Mouse (Mus musculus) midbrain, embryonic 14.5 days (tissue): ENCODE results near the gene Lrg1. TPM values are rescaled to one million over a fixed set of nuclear protein-coding genes. Genes with fewer than 3 reads are reported as not detected.
"Not testable (repeated sequence)": the region's sequence is repeated elsewhere in the genome, so short reads cannot be mapped to it uniquely, and the experiment has no call there.

ENCODE experiments used
- ATAC-seq: fragments of 200-750 bp; cut with Nextera tagmentation; 2 replicates; pipeline ENCODE4 v1.8.0; 2017; ENCODE audit warnings: moderate number of reproducible peaks, moderate library complexity; ENCODE audit not compliant: low FRiP score, low TSS enrichment
- DNase-seq: peaks from one replicate; pipeline ENCODE4 v3.0.0-alpha.2; 2015
- H3K27ac ChIP-seq: fragments of 300-500 bp; sonication (generic); replicated peaks from 2 replicates; pipeline ENCODE4 v1.5.1; 2014; ENCODE audit warnings: mild to moderate bottlenecking, low read depth, low read length, moderate library complexity
- H3K27me3 ChIP-seq: fragments of 300-500 bp; sonication (generic); 2 replicates; pipeline ENCODE4 v1.6.1; 2014; ENCODE audit warnings: low read length, control low read depth, mixed read lengths; ENCODE audit not compliant: control insufficient read depth, insufficient read depth
- H3K36me3 ChIP-seq: fragments of 300-500 bp; sonication (generic); 2 replicates; pipeline ENCODE4 v1.6.1; 2014; ENCODE audit warnings: low read length, control low read depth; ENCODE audit not compliant: control insufficient read depth, insufficient read depth
- H3K4me1 ChIP-seq: fragments of 300-500 bp; sonication (generic); 2 replicates; pipeline ENCODE4 v1.6.1; 2014; ENCODE audit warnings: mild to moderate bottlenecking, antibody characterized with exemption, low read length, control low read depth; ENCODE audit not compliant: control insufficient read depth, insufficient read depth
- H3K4me2 ChIP-seq: fragments of 300-500 bp; sonication (generic); 2 replicates; pipeline ENCODE4 v1.6.1; 2014; ENCODE audit warnings: mild to moderate bottlenecking, low read length, moderate library complexity
- H3K4me3 ChIP-seq: fragments of 300-500 bp; sonication (generic); replicated peaks from 2 replicates; pipeline ENCODE4 v1.5.1; 2014; ENCODE audit warnings: low read depth, low read length
- H3K9ac ChIP-seq: fragments of 300-500 bp; sonication (generic); replicated peaks from 2 replicates; pipeline ENCODE4 v1.6.1; 2014; ENCODE audit warnings: mild to moderate bottlenecking, low read length, moderate library complexity
- H3K9me3 ChIP-seq: fragments of 300-500 bp; sonication (generic); 2 replicates; pipeline ENCODE4 v1.6.1; 2016; ENCODE audit warnings: low read length, control low read depth, mixed read lengths; ENCODE audit not compliant: control insufficient read depth
- WGBS: fragments of 180-500 bp; shearing (Covaris S2); extraction: QIAGEN DNeasy Blood & Tissue Kit; methylation state at CpG from one replicate; pipeline ENCODE4 v1.1.7; 2014; 5-methylcytosine and 5-hydroxymethylcytosine counted together
- polyA plus RNA-seq: library from polyadenylated mRNA; unstranded; fragments of >200 nt; fragmentation: Nextera tagmentation; extraction: Ambion mirVana; gene quantifications from 2 replicates; pipeline ENCODE4 v1.2.1, GENCODE M21; 2014

The Lrg1 gene
- polyA plus RNA-seq, 1 experiment from 2014 or later, result 0.34 TPM

- WGBS, result 83% methylated on average over 6 of the region's 6 CpGs
These were observed 13.3 kb downstream of the Lrg1 start for GRCm38 (mm10) chr17:56108334-56109044.

GRCm38 (mm10) chr17:56107736-56108135, 14.1 kb downstream of the Lrg1 start:
- ATAC-seq, result no peak
- WGBS, result 81% methylated on average over 2 of the region's 2 CpGs

More at GRCm38 (mm10) chr17:56108334-56109044, 13.3 kb downstream of the Lrg1 start:
- no peak overlapping the region for H3K4me2 ChIP-seq
- H3K9me3 ChIP-seq, result no peaks in the 10 kb centered on the region
- no peak overlapping the region for H3K27ac ChIP-seq
- no peak overlapping the region for H3K9ac ChIP-seq
- no peaks in the 10 kb centered on the region for H3K27me3 ChIP-seq
- DNase-seq (no peak), ATAC-seq (no peak)
- peaks cover 6% of the 10 kb centered on the region for H3K36me3 ChIP-seq
- no peaks in the 10 kb centered on the region for H3K4me1 ChIP-seq
- H3K4me3 ChIP-seq, result no peak overlapping the region

GRCm38 (mm10) chr17:56106981-56107380, 14.8 kb downstream of the Lrg1 start:
- Histone ChIP-seq H3K27me3 (no peaks in the 10 kb centered on the region), H3K27ac (no peak overlapping the region), H3K36me3 (peaks cover 21% of the 10 kb centered on the region), H3K4me1 (no peaks in the 10 kb centered on the region), H3K9me3 (no peaks in the 10 kb centered on the region), H3K9ac (no peak overlapping the region), H3K4me3 (no peak overlapping the region), H3K4me2 (no peak overlapping the region)
- WGBS, result 84% methylated on average over 4 of the region's 4 CpGs
- no peak for ATAC-seq
- no peak for DNase-seq

More at GRCm38 (mm10) chr17:56107736-56108135, 14.1 kb downstream of the Lrg1 start:
- DNase-seq, result no peak
- Histone ChIP-seq H3K4me3 (no peak overlapping the region), H3K27me3 (no peaks in the 10 kb centered on the region), H3K36me3 (peaks cover 14% of the 10 kb centered on the region), H3K4me1 (no peaks in the 10 kb centered on the region), H3K27ac (no peak overlapping the region), H3K9me3 (no peaks in the 10 kb centered on the region), H3K9ac (no peak overlapping the region), H3K4me2 (no peak overlapping the region)

GRCm38 (mm10) chr17:56106436-56106835, 15.4 kb downstream of the Lrg1 start:
- not testable (repeated sequence) for H3K4me3 ChIP-seq, H3K9me3 ChIP-seq, H3K9ac ChIP-seq, H3K27ac ChIP-seq, H3K4me2 ChIP-seq, DNase-seq, H3K27me3 ChIP-seq, H3K4me1 ChIP-seq, ATAC-seq
- peaks cover 27% of the 10 kb centered on the region for H3K36me3 ChIP-seq
- WGBS, result 97% methylated on average over 4 of the region's 4 CpGs

DNA sequence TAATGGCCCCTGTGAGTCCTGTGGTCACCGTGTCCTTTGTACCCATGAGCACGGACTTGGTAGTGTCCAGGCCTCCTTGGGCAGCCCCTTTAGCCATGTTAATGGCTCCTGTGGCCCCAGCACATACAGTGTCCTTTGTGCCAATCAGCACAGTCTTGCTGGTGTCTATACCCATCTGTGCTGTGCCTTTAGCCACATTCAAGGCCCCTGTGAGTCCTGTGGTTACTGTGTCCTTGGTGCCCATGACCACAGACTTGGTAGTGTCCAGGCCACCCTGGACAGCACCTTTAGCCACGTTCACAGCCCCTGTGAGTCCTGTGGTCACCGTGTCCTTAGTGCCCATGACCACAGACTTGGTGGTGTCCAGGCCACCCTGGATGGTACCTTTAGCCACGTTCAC, 17.0 kb downstream of the Lrg1 start:
- not testable (repeated sequence) for H3K9me3 ChIP-seq, H3K27ac ChIP-seq, H3K4me1 ChIP-seq, DNase-seq, H3K4me2 ChIP-seq, H3K9ac ChIP-seq, H3K4me3 ChIP-seq, H3K27me3 ChIP-seq, ATAC-seq
- 94% methylated on average over 2 of the region's 5 CpGs for WGBS
- peaks cover 43% of the 10 kb centered on the region for H3K36me3 ChIP-seq

DNA sequence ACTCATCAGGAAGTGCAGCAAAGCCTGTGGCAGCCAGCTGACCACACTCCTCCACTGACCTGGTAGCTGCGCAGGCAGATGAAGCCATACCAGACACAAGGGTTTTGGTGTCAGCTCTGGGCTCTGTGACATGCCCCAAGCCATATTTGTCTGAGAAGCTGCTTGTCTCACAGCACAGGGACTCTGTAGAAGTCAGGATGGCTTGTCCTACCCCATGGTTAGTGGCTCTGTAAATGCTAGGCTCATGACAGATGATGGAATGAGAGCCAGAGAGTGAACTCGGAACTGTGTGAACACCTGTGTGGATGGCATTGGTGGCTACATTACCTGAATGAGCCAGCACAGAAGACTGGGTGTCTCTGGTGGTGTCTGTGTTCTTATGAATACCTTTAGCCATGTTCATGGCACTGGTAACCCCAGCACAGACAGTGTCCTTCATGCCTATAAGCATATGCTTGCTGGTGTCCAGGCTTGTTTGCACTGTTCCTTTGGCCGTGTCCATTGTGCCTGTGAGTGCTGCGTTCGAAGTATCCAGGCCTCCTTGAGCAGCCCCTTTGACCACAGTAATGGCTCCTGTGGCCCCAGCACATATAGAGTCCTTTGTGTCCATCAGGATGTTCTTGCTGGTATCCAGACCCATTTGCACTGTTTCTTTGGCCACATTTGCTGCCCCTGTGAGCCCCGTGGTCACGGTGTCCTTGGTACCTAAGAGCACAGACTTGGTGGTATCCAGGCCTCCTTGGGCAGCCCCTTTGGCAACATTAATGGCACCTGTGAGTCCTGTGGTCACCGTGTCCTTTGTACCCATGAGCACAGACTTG, 18.1 kb downstream of the Lrg1 start:
- Histone ChIP-seq H3K27me3 (no peaks in the 10 kb centered on the region), H3K4me3 (no peak overlapping the region), H3K36me3 (peaks cover 52% of the 10 kb centered on the region), H3K9me3 (no peaks in the 10 kb centered on the region), H3K4me2 (no peak overlapping the region), H3K9ac (no peak overlapping the region), H3K27ac (no peak overlapping the region), H3K4me1 (no peaks in the 10 kb centered on the region)
- WGBS, result 96% methylated on average over 8 of the region's 8 CpGs
- no peak for DNase-seq
- ATAC-seq, result no peak

DNA sequence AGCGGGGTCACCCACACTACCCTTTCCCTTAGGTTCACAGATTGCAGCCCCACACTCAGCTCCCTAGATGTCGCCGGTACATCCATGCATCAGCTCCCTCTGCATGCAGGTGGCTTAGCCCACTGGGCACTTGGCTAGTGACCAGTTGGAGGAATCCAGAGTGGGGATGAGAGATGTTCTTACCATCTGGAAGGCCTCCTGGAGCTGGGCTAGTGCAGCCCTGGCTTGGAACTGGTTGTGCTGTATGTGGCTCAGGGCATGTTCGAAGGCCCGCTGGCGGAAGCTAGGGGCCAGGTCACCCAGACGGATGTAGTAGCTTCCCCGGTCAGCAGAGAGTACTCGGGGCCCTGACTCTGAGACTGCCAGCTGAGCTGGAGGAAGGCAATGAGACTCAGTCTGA, 18.9 kb downstream of the Lrg1 start:
- peaks cover 59% of the 10 kb centered on the region for H3K36me3 ChIP-seq
- 98% methylated on average over 9 of the region's 9 CpGs for WGBS
- ATAC-seq (no peak), DNase-seq (no peak)
- no peak overlapping the region for H3K4me2 ChIP-seq
- no peak overlapping the region for H3K27ac ChIP-seq
- no peaks in the 10 kb centered on the region for H3K4me1 ChIP-seq
- H3K4me3 ChIP-seq, result no peak overlapping the region
- no peaks in the 10 kb centered on the region for H3K9me3 ChIP-seq
- H3K27me3 ChIP-seq, result no peaks in the 10 kb centered on the region
- no peak overlapping the region for H3K9ac ChIP-seq

- no peaks in the 10 kb centered on the region for H3K27me3 ChIP-seq
- H3K27ac ChIP-seq, result no peak overlapping the region
- H3K36me3 ChIP-seq, result peaks cover 67% of the 10 kb centered on the region
- H3K4me1 ChIP-seq, result no peaks in the 10 kb centered on the region
- no peak overlapping the region for H3K4me3 ChIP-seq
- DNase-seq (no peak), ATAC-seq (no peak)
- no peak overlapping the region for H3K4me2 ChIP-seq
- WGBS, result 97% methylated on average over 5 of the region's 5 CpGs
- no peak overlapping the region for H3K9ac ChIP-seq
- H3K9me3 ChIP-seq, result no peaks in the 10 kb centered on the region
These were observed 19.6 kb downstream of the Lrg1 start for GRCm38 (mm10) chr17:56102158-56102557.
